Mouse (Mus musculus): ENCODE results near the gene Olfr202.
"Not testable (repeated sequence)": the region's sequence is repeated elsewhere in the genome, so short reads cannot be mapped to it uniquely, and the experiment has no call there.

Olfr202 gene

DNA sequence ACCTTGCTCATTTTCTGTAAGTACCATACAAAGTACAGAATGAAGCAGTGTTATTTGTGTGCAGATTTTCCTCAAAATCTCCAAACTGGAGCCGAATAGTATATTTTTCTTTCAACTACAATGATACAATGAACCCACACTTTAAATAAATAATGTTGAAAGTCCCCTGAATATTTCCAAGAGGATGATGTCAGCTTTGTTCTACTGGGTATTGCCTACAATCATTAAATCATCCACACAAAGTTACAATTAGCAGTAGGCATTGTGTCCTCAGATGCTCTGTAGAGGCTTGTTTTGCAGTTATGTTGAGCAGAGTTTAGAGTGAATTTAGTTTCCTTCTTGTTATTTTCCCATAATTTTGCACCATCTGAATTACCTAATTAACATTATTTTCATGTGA lies at the start of gene Olfr202:
Gene Olfr202, minus strand, starts transcription at position 101 of the 400 bp plus-strand sequence.
- DNase-seq (ENCODE audit: low read depth, low spot score), result no peak

DNA sequence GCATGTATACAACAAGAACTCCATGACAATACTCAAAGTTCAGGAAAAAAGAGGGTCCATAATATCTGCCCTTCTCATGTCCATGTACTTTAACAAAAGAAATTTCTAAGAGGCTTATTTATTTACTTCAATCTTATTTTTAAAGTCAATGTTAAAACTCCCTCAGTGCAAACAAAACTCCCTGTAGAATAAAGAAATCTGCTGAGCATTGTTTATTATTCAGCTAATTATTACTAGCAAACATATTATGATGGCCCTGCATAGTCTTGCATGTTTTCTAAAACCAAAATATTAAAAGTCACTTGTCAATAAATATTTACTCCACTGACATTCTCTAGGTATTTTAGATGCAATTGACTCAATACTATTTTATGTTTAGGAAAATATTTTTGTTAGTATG lies 44.4 kb upstream of the Olfr202 start, which contains the start of gene Olfr205:
Gene Olfr205, minus strand, starts transcription at position 101 of the 400 bp plus-strand sequence.
- no peak for DNase-seq (ENCODE audit: low read depth, low spot score)

DNA sequence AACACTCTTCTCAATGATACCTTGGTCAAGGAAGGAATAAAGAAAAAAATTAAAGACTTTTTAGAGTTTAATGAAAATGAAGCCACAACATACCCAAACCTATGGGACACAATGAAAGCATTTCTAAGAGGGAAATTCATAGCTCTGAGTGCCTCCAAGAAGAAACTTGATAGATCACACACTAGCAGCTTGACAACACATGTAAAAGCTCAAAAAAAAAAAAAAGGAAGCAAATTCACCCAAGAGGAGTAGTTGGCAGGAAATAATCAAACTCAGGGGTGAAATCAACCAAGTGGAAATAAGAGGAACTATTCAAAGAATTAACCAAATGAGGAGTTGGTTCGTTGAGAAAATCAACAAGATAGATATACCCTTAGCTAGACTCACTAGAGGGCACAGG lies 36.7 kb upstream of the Olfr202 start:
- DNase-seq (ENCODE audit: low read depth, low spot score), result not testable (repeated sequence)

DNA sequence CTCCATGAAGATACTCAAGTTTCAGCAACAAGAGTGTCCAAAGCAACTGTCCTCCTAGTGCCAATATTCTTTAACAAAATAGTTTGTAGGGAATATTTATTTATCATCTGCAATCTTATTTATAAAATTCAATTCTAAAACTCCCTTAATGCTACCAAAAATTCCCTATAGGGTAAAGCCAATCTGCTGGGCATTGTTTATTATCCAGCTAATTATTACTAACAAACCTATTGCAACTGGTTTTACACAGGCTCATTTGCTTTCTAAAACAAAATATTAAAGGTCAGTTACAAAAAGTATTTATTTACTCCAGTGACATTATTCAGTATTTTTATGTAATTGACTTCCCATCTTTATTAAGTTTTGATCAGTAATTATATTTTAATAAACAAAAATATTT lies 31.6 kb upstream of the Olfr202 start, which contains the start of gene Olfr204:
Gene Olfr204, minus strand, starts transcription at position 101 of the 400 bp plus-strand sequence.
- DNase-seq (ENCODE audit: low read depth, low spot score), result no peak

DNA sequence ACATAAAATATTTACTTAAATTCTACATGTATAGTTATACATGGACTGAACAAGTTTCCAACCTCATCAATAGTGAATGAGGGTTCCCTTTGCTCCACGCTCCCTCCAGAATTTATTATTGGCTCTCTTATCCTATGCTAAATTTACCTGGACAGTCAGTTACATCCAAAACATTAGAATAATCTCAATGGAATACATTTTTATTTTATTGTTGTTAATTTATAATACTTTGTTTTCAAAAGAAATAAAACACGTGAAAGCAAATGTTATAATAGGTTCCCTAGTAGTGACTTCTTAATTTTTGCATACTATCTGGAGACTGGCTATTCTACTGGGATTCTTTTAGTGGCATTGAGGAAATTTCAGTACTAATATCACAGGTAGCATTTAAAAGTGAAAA lies 12.0 kb upstream of the Olfr202 start, which contains the start of gene Olfr203:
Gene Olfr203, plus strand, starts transcription at position 301 of the 400 bp plus-strand sequence.
- DNase-seq (ENCODE audit: low read depth, low spot score), result no peak

DNA sequence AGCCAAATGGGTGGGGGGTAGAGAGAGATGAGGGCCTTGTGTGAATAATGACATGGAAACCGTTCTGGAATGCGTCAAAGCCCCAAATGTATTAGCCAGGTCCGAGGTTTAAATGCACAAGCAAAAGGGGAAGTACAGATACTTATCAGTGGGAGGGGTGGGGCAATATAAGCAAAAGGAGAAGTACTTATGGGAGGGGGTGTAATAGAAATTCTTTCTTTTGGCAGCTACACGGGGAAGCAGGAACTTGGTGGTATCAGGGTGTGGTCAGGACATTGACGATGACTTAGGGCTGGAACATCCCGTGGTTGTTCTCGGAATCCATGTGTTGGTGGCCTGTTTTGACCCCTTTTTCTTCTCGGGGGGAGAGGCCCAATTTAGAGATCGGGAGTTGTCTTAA lies 983 bp upstream of the Olfr202 start:
- DNase-seq (ENCODE audit: low read depth, low spot score), result not testable (repeated sequence)

DNA sequence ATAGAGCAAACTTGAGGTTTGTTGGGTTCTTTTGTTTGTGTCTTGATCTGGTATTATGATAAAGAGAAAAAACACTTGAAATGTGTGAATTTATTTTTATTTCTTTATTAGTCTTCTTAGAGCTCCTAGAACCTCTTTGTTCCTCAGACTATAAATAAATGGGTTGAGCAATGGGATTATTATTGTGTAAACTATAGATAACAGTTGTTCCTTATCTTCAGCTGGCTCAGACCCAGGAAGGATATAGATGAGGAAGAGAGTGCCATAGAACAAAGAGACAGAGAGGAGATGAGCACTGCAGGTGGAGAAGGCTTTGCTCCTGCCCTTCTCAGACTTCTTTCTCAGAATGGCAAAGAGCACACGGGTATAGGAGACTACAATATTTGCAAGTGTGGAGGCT lies 3.1 kb downstream of the Olfr202 start:
- DNase-seq (ENCODE audit: low read depth, low spot score), result no peak

DNA sequence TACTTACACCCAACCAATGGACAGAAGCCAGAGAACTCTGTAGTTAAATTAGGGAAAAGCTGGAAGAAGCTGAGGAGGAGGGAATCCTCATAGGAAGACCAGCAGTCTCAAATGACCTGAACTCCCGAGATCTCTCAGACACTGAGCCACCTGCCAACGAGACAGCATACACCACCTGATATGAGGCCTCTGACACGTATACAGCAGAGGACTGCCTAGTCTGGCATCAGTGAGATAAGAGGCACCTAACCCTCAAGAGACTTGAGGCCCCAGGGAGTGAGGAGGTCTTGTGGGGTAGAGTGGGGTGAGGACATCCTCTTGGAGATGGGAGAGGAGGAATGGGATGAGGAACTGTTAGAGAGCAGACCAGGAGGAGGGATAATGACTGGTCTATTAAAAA lies 6.1 kb downstream of the Olfr202 start:
- no peak for DNase-seq (ENCODE audit: low read depth, low spot score)

DNA sequence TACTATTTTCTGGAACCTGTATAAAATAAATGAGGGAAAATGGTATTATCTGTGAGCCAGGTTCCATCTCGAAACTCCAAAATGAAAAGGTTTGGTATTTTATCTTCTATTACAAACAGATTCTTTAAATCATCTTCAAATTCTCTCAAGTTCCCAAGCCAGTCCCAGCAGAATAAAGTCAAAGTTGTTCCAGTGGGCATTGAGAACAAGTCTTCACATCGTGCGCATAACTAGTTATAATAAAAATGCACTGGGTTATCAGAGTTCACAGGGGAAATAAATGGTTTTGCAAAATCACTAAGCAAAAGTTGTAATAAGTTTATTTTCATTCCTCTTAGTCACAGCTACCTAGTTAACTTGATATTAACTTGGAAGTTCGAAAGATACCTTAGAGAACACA lies 14.1 kb downstream of the Olfr202 start, which contains the start of gene Olfr201:
Gene Olfr201, minus strand, starts transcription at position 101 of the 400 bp plus-strand sequence.
- not testable (repeated sequence) for DNase-seq (ENCODE audit: low read depth, low spot score)

DNA sequence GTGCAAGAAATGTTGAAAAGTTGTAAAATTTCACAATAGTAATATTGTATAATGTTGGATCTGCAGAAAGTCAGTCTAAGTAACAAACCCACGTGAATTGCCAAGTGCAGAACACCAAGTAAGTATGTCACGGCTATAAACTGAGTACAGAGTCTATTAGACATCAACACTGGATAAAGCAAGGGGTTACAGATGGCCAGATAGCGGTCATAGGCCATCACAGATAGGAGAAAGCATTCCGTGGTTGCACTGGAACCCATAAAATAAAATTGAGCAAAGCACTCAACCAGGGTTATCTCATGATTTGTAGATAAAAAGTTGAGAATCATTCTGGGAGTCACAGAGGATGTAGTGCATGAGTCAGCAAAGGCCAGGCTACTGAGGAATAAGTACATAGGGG lies 17.5 kb downstream of the Olfr202 start:
- DNase-seq (ENCODE audit: low read depth, low spot score), result not testable (repeated sequence)

DNA sequence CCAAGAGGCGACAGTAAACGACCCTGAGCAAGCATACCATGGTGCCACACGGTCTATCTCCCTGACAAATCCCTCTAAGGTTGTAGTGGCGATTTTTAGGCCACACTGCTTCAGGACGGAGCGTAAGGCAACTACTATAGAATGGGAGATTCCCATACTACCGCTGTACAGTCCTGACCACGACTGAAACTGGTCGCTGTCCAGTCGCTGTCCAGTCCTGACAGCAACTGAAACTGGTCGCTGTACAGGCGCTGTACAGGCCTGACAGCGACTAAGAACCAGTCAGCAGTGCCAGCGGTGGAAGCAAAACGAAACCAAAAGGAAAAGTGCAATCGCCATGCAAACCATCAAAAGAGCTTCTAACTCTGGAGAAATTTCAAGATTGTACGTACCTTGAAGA lies 36.9 kb downstream of the Olfr202 start:
- DNase-seq (ENCODE audit: low read depth, low spot score), result no peak

All from CD4-positive, CD25-positive, alpha-beta regulatory T cell, adult 2 months (primary cell).